Mouse (Mus musculus): ENCODE data around the gene Spag6.

Gene Spag6

DNA sequence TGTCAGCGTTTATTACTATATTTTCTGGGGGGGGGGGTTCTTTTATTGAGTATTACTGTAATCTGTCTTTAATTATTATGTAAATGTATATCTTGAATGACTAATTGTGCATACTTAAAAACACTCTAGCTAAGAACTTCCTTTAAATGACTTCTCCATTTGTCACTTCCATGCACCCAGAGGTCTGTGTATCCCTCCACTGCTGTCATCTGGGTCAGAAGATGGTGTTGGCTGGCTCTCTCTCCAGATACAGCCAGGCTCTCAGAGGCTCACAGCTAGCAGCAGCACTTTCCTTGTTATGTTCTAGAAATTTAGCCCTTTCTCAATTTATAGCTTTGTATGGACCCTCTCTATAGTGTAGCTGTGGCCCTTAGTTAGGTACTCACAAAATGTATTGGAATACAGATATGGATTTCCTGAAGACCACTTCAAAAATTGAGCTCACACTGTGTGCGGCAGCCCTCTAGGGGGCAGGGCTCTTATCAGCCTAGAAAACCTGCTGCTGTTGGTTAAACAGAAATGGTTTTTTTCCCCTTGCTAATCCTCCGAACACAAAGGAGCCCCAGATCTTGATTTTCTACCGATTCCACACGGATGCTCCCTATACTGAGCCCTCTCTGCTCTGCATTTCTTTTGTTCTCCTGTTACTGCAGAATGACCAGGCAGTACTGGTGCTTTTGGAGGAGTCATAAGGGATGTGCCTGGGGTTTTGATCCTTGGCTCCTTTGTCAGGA is 40.7 kb downstream of the Spag6 start:
- DNase-seq (ENCODE audit: low spot score), result no peak

DNA sequence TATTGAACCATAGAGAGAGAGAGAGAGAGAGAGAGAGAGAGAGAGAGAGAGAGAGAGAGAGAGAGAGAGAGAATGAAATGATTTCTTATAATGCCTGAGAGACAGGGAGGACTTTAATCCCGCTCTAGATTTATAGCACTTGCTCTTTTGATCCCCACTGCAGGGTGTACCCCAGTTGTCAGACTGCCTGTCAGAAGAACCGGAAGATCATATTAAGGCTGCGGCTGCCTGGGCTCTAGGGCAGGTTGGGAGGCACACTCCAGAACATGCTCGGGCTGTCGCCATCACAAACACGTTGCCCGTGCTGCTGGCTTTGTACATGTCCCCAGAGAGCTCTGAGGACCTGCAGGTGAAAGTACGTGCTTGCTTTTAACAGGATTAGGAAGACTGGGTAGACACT is 43.2 kb downstream of the Spag6 start:
- no peak for DNase-seq (ENCODE audit: low spot score)

DNA sequence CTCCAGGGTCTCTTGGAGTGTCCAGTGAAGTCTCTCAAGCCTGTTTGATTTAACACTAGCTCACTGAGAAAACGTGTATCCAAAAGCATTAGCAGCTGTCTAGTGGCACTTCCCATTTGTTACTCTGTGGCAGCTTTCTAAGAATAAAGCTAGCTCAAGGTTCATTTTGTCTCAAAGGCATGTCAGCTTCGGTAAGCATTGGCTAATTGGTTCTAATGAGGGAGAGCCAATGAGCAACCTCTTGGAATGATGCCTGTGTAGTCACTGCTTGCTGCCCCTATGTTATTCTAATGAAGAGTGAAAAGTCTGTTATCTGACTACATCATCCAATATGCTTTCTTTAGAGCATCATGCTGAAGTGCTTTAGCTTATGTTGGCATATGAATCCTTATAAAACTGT is 45.4 kb downstream of the Spag6 start:
- DNase-seq (ENCODE audit: low spot score), result no peak

DNA sequence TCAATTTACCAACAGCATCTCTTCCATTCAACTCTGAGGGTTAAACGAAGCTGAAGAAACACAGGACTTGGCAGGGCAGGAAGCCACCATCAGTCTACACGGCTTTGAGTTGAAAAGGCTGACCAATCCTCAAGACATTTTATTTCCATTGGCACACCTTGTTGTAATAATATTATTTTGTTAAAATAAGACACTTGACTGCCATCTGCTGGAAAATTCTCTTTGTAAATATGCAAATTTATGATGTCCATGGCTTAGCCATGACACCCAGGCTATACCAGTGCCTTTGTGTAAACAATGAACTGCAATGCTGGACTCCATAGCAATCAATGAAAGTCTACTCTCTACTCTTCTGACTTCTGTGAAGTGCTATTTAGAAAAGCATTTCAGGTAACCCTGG is 62.3 kb downstream of the Spag6 start:
- DNase-seq (ENCODE audit: low spot score), result no peak

DNA sequence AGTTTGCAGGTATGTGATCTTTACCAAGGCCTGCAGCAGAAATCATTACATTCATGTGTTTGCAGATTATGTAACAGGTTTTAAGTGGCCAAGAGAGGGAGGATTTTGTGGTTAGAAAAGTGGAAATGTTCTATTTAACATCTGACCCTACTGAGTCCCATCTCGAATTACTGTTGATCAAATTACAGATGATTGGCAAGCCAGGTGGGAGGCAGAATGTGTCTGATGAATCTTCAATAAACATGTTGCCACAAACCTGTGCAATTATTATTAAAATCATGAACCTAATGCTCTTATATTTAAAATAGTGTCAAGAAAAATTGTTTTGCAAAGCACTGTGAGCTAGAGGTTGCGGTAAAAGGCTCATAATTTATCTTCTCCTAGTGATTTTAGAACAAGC is 71.0 kb downstream of the Spag6 start:
- no peak for DNase-seq (ENCODE audit: low spot score)

DNA sequence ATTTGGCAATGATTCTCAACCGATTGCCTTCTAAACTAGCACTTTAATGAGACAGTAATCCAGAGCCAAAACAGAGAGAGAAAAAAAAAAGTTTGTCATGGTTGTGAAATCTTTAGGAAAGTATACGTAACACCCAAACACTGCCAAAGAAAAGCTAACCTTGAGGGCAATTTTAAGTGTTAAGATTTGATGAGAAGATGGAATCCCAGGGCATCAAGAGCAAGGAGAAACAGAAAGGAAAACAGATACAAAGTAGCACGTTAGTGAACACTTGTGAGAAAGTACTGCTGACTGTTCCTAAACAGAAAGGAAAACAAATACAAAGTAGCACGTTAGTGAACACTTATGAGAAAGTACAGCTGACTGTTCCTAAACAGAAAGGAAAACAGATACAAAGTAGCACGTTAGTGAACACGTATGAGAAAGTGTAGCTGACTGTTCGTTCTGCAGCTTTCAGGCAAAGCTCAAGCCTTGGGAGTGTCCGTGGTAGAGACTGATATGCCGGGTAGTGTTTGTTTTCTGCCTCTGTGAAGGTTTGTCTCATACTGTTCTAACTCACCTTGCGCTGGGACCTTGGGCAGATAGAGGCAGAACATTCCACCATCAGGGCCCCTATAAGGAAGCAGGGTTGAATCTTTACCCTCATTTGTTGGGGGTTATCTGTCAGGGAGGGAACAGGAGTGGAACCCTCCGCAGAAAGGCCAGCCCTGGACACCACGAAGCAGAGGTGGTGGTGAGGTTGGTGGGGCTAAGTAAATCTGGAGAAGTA is 71.8 kb downstream of the Spag6 start:
- peak; percentile 45 for DNase-seq (ENCODE audit: low spot score)

- no peak for DNase-seq (ENCODE audit: low spot score)
Observed at GRCm38 (mm10) chr2:18766441-18766820, 72.6 kb downstream of the Spag6 start.

DNA sequence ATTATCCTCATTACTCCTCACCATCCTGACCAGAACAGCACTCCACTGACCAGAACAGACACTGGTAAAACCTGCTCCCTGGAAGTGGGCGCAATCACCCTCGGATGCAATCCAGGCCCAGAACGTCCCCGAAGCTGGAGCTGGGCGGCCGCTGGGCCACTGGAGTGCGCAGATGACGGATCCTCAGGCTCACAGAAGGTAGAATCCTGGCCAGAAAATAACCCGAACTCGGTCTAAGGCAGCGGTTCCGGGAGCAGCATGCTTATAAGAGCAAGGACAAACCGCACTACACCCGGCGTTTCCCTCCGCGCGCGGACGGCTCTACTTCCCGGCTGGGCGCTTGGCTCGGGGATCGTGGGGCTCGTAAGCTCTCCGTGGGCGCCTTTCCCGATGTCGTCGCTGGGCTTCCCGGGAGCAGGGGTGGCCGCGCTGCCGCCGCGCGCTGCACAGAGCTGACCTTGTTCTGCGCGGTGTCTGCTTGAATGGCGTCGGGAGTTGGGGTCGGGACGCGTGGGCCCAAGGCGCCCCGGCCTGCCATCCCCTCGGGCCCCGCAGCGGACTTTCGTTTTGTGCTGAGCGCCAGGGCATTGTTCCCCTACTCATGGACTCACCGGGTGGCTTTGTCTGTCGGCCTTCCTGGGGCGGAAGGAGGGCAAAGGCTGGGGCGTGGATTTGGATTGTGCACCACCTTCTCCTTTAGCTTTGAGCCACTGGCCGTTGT is 73.1 kb downstream of the Spag6 start:
- peak; percentile 94 for DNase-seq (ENCODE audit: low spot score)

DNA sequence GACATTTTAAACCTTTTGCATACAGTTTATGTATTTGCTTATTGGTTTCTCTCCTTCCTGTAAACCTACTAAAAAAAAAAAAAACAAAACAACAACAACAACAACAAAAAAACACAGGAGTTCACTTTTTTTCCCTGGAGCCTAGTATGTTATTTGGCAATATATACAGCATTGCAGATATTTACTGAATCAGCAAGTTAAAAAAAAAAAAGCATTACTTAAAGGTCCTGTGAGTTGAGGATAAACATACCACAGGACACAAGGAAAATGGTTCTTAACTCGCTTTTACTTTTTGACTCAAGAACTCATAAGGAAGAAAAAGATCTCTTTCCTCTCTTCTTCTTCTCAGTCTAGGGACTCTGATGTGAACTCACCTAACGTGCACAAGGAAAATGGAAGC is 74.6 kb downstream of the Spag6 start:
- DNase-seq (ENCODE audit: low spot score), result no peak

- no peak for DNase-seq (ENCODE audit: low spot score)
Observed at GRCm38 (mm10) chr2:18772413-18772812, 78.6 kb downstream of the Spag6 start.

- no peak for DNase-seq (ENCODE audit: low spot score)
Observed at GRCm38 (mm10) chr2:18774326-18774725, 80.5 kb downstream of the Spag6 start.

GRCm38 (mm10) chr2:18778220-18778619 is 84.4 kb downstream of the Spag6 start:
- DNase-seq (ENCODE audit: low spot score), result peak; percentile 48

DNA sequence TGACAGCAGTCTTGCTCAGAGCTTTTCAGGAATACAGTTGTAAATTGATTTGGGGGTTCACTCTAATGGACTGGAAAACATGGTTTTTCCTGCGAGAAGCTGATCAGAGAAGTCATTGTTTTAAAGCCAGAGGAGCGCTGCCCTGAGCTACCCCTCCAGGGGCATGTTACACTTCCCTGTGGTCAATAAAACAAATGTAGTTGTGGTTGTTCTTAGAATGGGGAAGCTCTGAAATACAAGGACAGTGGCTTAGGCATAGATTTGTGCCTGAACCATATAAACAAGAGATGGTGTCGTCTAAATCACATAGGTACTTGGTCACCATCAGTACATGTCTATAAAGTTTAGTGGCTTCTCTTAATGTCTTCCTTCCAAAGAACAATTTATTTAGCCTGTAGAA is 86.0 kb downstream of the Spag6 start:
- DNase-seq (ENCODE audit: low spot score), result no peak

DNA sequence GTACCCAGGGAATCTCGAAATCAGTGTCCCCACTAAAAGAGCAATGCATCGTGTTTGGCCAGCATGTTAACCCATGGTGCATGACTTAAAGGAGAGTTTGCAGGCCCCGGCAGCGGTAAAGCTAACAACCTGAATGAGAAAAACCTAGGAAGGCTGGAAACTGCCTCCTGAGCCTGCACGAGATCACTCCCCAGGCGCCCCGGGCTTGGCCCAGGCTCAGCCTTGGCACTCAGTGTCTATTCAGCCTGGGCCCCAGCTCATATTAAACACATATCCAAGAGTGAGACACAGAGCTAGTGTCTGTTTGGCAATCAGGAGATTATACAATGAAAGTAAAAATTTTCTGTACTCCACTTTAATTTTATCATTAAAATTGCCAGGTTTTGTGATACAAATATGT is 87.5 kb downstream of the Spag6 start:
- no peak for DNase-seq (ENCODE audit: low spot score)

- DNase-seq (ENCODE audit: low spot score), result no peak
Observed at GRCm38 (mm10) chr2:18794261-18794660, 100.4 kb downstream of the Spag6 start.

GRCm38 (mm10) chr2:18797776-18798175 is 103.9 kb downstream of the Spag6 start:
- no peak for DNase-seq (ENCODE audit: low spot score)

- no peak for DNase-seq (ENCODE audit: low spot score)
Observed at GRCm38 (mm10) chr2:18799265-18799965, 105.6 kb downstream of the Spag6 start.

All from testis, postnatal 10 days (tissue).